Mouse (Mus musculus): Measurements from ENCODE around the gene Scamp1.

The Scamp1 gene

DNA sequence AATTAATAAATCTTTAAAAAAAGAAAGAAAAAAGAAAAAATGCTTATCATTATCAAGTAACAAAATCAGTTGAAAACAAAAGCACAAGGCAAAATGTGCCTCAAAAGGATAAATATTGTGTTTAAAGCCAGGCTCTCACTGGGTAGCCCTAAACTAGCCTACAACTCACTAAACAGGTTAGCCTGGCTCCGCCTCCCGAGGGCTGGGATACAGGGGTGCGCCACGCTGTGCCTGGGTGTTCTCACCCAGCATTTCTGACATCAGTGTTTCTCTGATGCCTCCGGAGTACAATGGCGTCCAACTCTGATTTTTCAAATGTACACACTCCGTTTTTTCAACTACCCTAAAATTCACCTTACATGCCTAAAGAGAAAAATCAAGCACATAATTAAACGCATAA lies 24.7 kb downstream of the Scamp1 start:
- DNase-seq (ENCODE audit: low read depth, low spot score) = no peak
- Histone ChIP-seq H3K36me3 (ENCODE audit: control insufficient read depth, insufficient read depth, low read length, poor library complexity, severe bottlenecking) (no peaks in the 10 kb centered on the region), H3K27me3 (ENCODE audit: control insufficient read depth, insufficient read depth, low read length, poor library complexity, severe bottlenecking) (no peaks in the 10 kb centered on the region)

DNA sequence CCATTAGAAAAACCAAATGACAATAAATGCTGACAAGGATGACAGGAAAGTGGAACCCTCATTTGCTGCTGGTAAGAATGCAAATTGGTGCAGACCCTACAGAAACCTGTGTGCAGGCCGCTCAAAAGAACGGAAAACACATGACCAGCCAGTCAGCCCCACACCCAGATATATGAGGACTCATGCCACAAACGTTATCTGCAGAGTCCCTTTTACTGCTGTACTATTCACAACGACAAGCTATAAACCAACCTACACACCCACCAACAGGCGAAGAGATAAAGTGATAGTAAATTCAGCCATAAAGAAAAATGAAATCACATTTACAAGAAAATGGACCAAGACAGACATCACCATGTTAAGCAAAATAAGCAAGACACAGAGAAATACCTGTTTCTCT lies 26.4 kb downstream of the Scamp1 start:
- Histone ChIP-seq H3K36me3 (ENCODE audit: control insufficient read depth, insufficient read depth, low read length, poor library complexity, severe bottlenecking) (no peaks in the 10 kb centered on the region), H3K27me3 (ENCODE audit: control insufficient read depth, insufficient read depth, low read length, poor library complexity, severe bottlenecking) (no peaks in the 10 kb centered on the region)
- no peak for DNase-seq (ENCODE audit: low read depth, low spot score)

GRCm38 (mm10) chr13:94258530-94258929 lies 27.1 kb downstream of the Scamp1 start:
- Histone ChIP-seq H3K36me3 (ENCODE audit: control insufficient read depth, insufficient read depth, low read length, poor library complexity, severe bottlenecking) (no peaks in the 10 kb centered on the region), H3K27me3 (ENCODE audit: control insufficient read depth, insufficient read depth, low read length, poor library complexity, severe bottlenecking) (no peaks in the 10 kb centered on the region)
- DNase-seq (ENCODE audit: low read depth, low spot score) = no peak

DNA sequence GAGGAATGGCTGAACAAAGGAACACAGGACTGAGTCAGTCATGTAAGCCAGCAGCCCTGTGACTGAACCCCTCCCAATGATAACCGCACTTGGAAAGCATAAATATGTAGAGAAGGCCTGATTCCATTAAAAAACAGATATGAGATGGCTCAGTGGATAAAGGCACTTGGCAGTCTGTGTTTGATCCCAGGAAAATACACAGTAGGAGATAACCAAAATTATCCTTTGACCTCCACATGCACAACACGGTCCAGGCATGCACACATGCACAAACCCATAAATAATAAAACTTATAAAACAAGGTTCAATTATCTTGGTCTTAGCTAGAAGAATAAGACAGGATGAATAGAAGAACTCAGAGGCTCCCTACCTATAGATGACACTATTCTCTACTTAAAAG lies 27.9 kb downstream of the Scamp1 start:
- Histone ChIP-seq H3K36me3 (ENCODE audit: control insufficient read depth, insufficient read depth, low read length, poor library complexity, severe bottlenecking) (no peaks in the 10 kb centered on the region), H3K27me3 (ENCODE audit: control insufficient read depth, insufficient read depth, low read length, poor library complexity, severe bottlenecking) (no peaks in the 10 kb centered on the region)
- DNase-seq (ENCODE audit: low read depth, low spot score) = no peak

- Histone ChIP-seq H3K27me3 (ENCODE audit: control insufficient read depth, insufficient read depth, low read length, poor library complexity, severe bottlenecking) (no peaks in the 10 kb centered on the region), H3K36me3 (ENCODE audit: control insufficient read depth, insufficient read depth, low read length, poor library complexity, severe bottlenecking) (no peaks in the 10 kb centered on the region)
- no peak for DNase-seq (ENCODE audit: low read depth, low spot score)
These were observed 30.5 kb downstream of the Scamp1 start for GRCm38 (mm10) chr13:94255176-94255575.

DNA sequence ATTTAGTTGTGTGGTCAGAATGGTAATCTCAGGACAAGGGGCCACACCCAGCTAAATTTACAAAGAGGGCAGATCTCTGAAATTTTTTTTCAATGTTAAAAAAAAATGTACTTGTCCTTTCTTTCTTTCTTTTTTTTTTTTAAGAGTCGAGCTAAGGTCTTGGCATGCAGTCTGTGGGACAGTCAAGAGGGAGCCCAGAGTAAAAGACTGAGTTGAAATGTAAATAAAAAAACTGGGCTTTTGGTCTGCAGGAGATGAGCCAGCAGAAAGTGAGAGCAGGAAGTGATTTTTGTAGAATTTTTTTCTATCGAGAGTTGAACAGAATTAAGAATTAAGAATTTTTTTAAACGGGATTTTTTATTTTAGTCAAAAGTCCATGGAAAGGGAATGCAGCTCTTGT lies 31.4 kb downstream of the Scamp1 start:
- no peak for DNase-seq (ENCODE audit: low read depth, low spot score)
- Histone ChIP-seq H3K36me3 (ENCODE audit: control insufficient read depth, insufficient read depth, low read length, poor library complexity, severe bottlenecking) (no peaks in the 10 kb centered on the region), H3K27me3 (ENCODE audit: control insufficient read depth, insufficient read depth, low read length, poor library complexity, severe bottlenecking) (no peaks in the 10 kb centered on the region)

DNA sequence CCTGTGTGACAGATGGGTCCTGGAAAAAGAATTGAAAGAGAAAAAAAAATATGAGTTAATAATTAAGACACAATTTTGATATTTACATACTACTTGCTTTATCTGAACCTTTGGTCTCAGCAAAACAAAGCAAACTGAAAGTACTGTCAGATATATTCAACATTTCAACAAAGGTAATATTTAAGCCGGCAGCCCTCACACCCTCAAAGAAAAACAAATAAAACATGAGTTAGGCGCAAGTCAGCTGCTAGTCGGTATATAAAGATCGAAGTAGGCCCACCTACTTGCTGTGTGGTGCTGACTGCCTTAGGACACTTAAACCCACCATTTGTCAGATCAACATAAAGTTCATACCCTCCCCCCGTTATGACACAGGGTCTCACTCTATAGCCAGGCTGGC lies 32.6 kb downstream of the Scamp1 start:
- DNase-seq (ENCODE audit: low read depth, low spot score) = no peak
- Histone ChIP-seq H3K27me3 (ENCODE audit: control insufficient read depth, insufficient read depth, low read length, poor library complexity, severe bottlenecking) (no peaks in the 10 kb centered on the region), H3K36me3 (ENCODE audit: control insufficient read depth, insufficient read depth, low read length, poor library complexity, severe bottlenecking) (no peaks in the 10 kb centered on the region)

GRCm38 (mm10) chr13:94250761-94251160 lies 34.9 kb downstream of the Scamp1 start:
- H3K27me3 ChIP-seq (ENCODE audit: control insufficient read depth, insufficient read depth, low read length, poor library complexity, severe bottlenecking) = no peaks in the 10 kb centered on the region

GRCm38 (mm10) chr13:94250188-94250587 lies 35.5 kb downstream of the Scamp1 start:
- Histone ChIP-seq H3K36me3 (ENCODE audit: control insufficient read depth, insufficient read depth, low read length, poor library complexity, severe bottlenecking) (no peaks in the 10 kb centered on the region), H3K27me3 (ENCODE audit: control insufficient read depth, insufficient read depth, low read length, poor library complexity, severe bottlenecking) (no peaks in the 10 kb centered on the region)
- DNase-seq (ENCODE audit: low read depth, low spot score) = no peak

More at GRCm38 (mm10) chr13:94250761-94251160, 34.9 kb downstream of the Scamp1 start:
- no peak for DNase-seq (ENCODE audit: low read depth, low spot score)
- no peaks in the 10 kb centered on the region for H3K36me3 ChIP-seq (ENCODE audit: control insufficient read depth, insufficient read depth, low read length, poor library complexity, severe bottlenecking)

DNA sequence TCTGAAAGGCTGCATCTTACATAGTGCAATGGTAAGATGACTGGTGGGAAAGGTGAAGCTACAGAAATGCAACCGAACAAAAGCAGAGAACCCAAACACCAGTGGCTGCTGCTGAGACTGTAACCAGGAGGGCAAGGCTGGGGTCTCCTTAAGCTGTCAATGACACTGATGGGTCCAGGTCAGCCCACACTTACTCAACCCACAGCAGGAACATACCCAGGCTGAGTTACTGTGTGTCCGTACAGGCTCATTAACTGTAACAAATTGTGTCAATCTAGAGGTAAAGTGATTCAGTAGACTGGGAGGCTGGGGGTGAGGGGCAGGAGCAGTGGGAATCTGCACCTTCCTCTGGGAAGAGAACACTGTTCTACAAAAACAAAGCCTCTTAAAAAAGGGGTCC lies 42.8 kb downstream of the Scamp1 start:
- Histone ChIP-seq H3K36me3 (ENCODE audit: control insufficient read depth, insufficient read depth, low read length, poor library complexity, severe bottlenecking) (no peaks in the 10 kb centered on the region), H3K27me3 (ENCODE audit: control insufficient read depth, insufficient read depth, low read length, poor library complexity, severe bottlenecking) (no peaks in the 10 kb centered on the region)
- no peak for DNase-seq (ENCODE audit: low read depth, low spot score)

DNA sequence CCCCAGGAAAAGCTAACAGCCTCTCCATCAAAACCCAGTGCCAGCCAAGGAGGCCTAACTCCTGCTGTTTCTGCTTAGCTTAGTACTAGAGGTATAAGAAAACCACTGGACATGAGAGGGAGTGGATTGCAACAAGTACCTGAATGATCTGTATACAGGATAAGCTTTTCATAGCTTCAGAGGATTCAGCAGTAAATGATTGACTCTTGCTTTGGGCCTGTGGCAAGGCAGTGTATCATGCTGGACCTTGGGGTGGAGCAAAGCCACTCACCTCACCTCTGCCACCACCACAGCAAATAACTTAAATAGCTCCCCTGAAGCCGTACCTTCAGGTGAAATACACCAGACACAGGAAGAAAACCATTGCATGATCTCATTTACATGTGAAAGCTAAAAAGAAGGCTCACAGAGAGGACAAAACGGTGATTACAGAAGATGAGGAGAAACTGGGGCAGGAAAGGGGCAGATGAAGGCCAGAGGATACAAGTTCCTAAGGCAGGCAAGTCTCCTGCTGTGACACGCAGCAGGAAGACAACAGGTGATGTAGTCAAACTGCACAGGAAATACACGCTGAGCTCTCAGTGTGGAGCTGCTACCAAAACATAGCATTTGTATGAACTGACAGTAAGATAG lies 43.6 kb downstream of the Scamp1 start:
- H3K27me3 ChIP-seq (ENCODE audit: control insufficient read depth, insufficient read depth, low read length, poor library complexity, severe bottlenecking) = no peaks in the 10 kb centered on the region
- no peak for DNase-seq (ENCODE audit: low read depth, low spot score)
- no peaks in the 10 kb centered on the region for H3K36me3 ChIP-seq (ENCODE audit: control insufficient read depth, insufficient read depth, low read length, poor library complexity, severe bottlenecking)

DNA sequence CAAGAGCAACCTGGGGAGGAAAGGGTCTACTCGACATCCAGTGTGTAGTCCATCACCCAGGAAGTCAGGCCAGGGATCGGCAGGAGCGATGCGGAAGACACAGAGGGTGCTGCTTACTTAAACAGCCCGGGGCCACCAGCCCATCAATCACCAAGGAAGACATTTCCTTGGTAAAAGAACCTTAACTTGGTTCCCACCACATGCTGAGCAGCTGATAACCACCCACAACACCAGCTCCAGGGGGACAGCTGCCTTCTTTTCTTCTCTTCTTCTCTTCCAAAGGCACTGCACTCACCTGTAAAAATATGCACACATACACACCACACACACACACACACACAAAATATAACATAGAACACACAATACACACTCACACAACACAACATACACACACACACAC lies 44.8 kb downstream of the Scamp1 start:
- no peaks in the 10 kb centered on the region for H3K36me3 ChIP-seq (ENCODE audit: control insufficient read depth, insufficient read depth, low read length, poor library complexity, severe bottlenecking)
- H3K27me3 ChIP-seq (ENCODE audit: control insufficient read depth, insufficient read depth, low read length, poor library complexity, severe bottlenecking) = no peaks in the 10 kb centered on the region
- DNase-seq (ENCODE audit: low read depth, low spot score) = no peak

GRCm38 (mm10) chr13:94240111-94240510 lies 45.5 kb downstream of the Scamp1 start:
- no peak for DNase-seq (ENCODE audit: low read depth, low spot score)
- Histone ChIP-seq H3K36me3 (ENCODE audit: control insufficient read depth, insufficient read depth, low read length, poor library complexity, severe bottlenecking) (no peaks in the 10 kb centered on the region), H3K27me3 (ENCODE audit: control insufficient read depth, insufficient read depth, low read length, poor library complexity, severe bottlenecking) (no peaks in the 10 kb centered on the region)

- no peak for DNase-seq (ENCODE audit: low read depth, low spot score)
- H3K27me3 ChIP-seq (ENCODE audit: control insufficient read depth, insufficient read depth, low read length, poor library complexity, severe bottlenecking) = no peaks in the 10 kb centered on the region
- no peaks in the 10 kb centered on the region for H3K36me3 ChIP-seq (ENCODE audit: control insufficient read depth, insufficient read depth, low read length, poor library complexity, severe bottlenecking)
These were observed 46.2 kb downstream of the Scamp1 start for GRCm38 (mm10) chr13:94239488-94239887.

GRCm38 (mm10) chr13:94231871-94232270 lies 53.8 kb downstream of the Scamp1 start:
- Histone ChIP-seq H3K27me3 (ENCODE audit: control insufficient read depth, insufficient read depth, low read length, poor library complexity, severe bottlenecking) (no peaks in the 10 kb centered on the region), H3K36me3 (ENCODE audit: control insufficient read depth, insufficient read depth, low read length, poor library complexity, severe bottlenecking) (no peaks in the 10 kb centered on the region)
- DNase-seq (ENCODE audit: low read depth, low spot score) = no peak
